Mouse (Mus musculus) layer of hippocampus, postnatal 10 days (tissue): Measurements from ENCODE around the gene Rnf157. TPM values are rescaled to one million over a fixed set of nuclear protein-coding genes. Genes with fewer than 3 reads are reported as not detected.
"Not testable (repeated sequence)": the region's sequence is repeated elsewhere in the genome, so short reads cannot be mapped to it uniquely, and the experiment has no call there.

Experiments
- DNase-seq, 2 experiments: peaks; one replicate each; pipeline ENCODE4 v3.0.0; 2021; ENCODE audit warnings: low spot score in 2 of 2
- total RNA-seq, 2 experiments: library from RNA; stranded (reverse); gene quantifications; 2 replicates each; pipeline ENCODE4 v1.2.3; 2021

The Rnf157 gene
- total RNA-seq, 2 experiments from 2014 or later, result 184 to 186 TPM

DNA sequence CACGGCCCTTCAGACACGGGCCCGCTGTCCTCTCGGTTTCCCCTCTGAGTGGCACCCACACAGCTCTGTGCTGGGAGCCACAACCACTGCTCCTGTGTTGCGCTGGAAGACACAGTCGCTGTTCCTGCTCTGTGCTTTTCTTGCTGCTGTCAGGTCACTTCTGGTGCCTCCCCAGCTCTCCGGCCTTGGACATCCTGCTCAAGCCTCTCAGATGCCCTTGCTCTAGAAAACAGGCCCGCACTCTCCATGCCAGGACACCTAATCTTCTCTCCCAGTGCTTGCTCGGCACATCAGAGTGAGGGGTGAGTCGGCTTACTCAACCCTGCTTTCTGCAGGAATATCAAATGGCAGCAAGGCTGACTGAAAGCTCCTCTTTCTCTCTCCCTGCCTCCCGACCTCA lies 28.7 kb downstream of the Rnf157 start:
- DNase-seq, result no peak

GRCm38 (mm10) chr11:116383070-116383469 lies 29.8 kb downstream of the Rnf157 start:
- DNase-seq, result not testable (repeated sequence)

GRCm38 (mm10) chr11:116380767-116381166 lies 32.1 kb downstream of the Rnf157 start:
- no peak for DNase-seq

DNA sequence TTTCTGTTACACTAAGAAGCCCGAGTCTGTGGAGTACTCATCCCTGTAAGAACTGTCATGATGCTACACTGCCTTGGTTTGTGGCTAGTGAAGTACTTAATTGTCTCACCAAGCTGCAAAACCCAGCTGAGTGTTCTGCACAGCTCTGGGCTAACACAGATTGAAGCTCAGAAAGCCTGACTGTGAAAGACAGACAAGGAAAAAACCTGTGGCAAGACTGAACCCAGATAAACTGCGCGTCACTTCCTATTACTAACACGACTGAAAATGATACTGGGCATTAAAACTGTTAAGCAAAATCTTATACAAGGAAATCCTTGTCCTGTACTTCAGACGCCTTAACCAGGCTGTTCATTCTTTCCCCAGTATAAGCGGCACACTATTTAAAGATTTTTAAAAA lies 33.3 kb downstream of the Rnf157 start:
- DNase-seq, result no peak

DNA sequence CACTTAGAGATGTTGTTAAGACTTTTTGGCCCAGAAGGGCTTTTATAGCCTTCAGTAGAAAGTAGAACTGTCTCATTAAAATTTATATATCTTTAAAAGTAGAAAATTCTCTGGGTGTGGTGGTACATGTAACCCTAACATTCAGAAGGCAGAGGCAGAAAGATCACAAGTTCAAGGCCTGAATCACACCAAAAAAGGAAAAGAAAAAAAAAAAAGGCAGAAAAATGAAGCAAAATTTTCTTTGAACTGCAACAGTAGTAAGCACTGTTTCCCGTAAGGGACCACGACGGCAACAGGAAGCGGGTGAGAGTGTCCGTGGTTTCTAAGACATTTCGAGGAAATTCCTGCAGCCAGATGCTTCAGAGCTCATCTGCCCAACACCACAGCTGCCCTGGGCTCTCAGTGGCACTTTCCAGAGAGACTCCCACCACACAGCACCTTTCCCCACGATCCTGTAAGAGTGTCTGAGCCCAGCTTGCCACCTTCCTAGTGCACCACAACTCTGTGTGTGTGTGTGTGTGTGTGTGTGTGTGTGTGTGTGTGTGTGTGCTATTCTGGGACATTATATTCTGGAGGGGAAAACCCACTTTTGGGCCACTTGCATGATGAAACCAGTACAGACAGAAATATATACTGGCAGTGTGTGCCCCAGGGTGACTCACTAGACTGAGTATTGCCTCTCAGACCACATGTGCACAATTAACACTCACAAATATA lies 35.7 kb downstream of the Rnf157 start:
- DNase-seq, result no peak

DNA sequence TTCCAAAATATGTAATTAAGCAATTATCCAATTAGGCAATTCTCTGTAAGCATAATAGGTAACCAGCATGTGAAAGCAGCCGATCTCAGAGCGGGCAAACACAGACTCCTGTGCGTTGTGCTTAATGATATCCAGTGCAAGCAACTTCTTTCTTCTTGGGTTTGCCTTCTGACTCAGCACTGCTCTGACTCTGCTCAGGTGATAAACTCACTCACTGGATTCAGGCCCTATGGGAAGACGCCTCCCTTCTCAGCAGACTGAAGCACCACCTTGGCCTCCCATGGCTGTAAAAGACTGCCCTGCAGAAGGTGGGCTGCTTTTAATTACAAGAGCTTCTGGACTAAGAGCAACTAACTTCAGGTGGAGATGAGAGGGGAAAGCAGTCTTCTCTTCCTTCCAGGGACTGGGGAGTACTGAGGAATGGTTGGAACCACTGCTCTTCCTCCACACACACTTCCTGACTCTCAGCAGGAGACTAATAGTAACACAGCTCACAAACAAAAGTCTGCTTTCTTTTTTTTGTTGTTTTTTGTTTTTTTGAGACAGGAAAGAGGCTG lies 40.9 kb downstream of the Rnf157 start:
- no peak for DNase-seq

DNA sequence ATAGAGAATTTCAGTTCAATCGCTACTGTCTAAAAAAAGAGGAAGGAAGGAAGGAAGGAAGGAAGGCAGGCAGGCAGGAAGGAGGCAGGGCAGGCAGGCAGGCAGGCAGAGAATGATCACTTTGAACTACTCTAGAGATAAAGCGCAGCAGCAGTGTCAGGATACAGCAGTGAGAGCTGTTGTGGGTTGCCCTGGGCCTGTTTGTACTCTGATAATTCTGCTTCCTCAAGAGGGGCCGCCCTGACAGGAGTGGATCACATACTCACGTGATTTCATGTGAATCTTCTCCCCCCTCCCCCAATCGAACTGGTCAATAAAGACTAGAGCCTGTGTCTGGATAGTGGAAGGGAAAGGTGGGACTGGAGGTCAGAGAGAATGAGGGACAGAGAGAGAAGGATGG lies 43.2 kb downstream of the Rnf157 start:
- DNase-seq, result no peak

DNA sequence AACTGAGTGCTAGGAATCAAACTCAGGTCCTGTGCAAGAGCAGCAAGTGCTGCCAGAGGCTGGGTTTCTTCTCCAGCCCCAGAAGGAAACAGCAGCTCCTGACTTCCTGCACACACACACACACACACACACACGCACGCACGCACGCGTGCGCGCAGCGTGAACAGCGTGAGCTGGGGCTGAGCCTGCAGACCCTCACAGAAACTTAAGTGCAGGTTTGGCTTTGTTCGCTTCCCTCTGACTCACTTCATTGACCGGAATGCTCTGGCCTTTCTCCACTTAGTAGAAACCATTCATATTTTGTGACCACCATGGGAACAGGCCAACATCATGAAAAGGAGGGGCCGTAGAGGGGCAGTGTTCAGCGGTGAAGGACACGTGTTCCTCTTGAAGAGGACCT lies 43.8 kb downstream of the Rnf157 start:
- DNase-seq, result no peak

- DNase-seq, result peak; percentile 84 to 87
These were observed 44.7 kb downstream of the Rnf157 start for GRCm38 (mm10) chr11:116368116-116368515.

DNA sequence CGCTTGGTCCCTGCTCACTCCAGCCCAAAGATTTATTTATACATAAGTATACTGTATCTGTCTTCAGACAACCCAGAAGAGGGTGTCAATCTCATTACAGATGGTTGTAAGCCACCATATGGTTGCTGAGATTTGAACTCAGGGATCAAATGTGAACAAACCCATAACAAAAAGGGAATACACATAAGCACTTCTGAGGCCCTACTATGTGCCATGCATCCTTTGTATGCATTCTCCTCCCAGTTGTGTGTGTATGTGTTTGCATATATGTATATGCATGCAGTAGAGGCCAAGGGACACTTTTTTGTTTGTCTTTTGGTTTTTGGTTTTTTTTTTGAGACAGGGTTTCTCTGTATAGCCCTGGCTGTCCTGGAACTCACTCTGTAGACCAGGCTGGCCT lies 46.2 kb downstream of the Rnf157 start:
- DNase-seq, result no peak

GRCm38 (mm10) chr11:116366124-116366523 lies 46.7 kb downstream of the Rnf157 start:
- no peak for DNase-seq

GRCm38 (mm10) chr11:116365432-116365831 lies 47.4 kb downstream of the Rnf157 start:
- no peak for DNase-seq

GRCm38 (mm10) chr11:116362015-116362414 lies 50.8 kb downstream of the Rnf157 start:
- no peak for DNase-seq

GRCm38 (mm10) chr11:116360915-116361314 lies 51.9 kb downstream of the Rnf157 start:
- not testable (repeated sequence) for DNase-seq

GRCm38 (mm10) chr11:116359652-116360051 lies 53.2 kb downstream of the Rnf157 start:
- no peak for DNase-seq

- DNase-seq, result no peak
These were observed 53.8 kb downstream of the Rnf157 start for GRCm38 (mm10) chr11:116358926-116359637.

- no peak for DNase-seq
These were observed 58.3 kb downstream of the Rnf157 start for GRCm38 (mm10) chr11:116354521-116354920.

- no peak for DNase-seq
These were observed 59.3 kb downstream of the Rnf157 start for GRCm38 (mm10) chr11:116353535-116353934.

DNA sequence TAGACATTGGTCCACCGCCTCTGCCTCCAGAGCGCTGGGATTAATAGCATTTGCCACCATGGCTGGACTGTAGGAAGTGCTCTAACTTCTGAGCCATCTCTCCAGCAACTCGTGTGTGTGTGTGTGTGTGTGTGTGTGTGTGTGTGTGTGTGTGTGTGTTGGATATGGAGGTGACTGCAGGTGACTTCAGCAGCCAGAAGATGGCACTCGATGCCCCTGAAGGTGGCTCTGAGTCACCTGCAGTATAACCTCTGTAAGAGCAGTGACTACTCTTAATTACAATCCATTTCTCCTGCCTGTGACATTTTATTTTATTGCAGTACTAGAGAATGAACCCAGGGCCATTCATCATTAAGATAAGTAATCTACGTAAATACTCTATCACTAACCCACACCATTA lies 61.5 kb downstream of the Rnf157 start:
- DNase-seq, result no peak

- DNase-seq, result no peak
These were observed 64.9 kb downstream of the Rnf157 start for GRCm38 (mm10) chr11:116347955-116348354.

DNA sequence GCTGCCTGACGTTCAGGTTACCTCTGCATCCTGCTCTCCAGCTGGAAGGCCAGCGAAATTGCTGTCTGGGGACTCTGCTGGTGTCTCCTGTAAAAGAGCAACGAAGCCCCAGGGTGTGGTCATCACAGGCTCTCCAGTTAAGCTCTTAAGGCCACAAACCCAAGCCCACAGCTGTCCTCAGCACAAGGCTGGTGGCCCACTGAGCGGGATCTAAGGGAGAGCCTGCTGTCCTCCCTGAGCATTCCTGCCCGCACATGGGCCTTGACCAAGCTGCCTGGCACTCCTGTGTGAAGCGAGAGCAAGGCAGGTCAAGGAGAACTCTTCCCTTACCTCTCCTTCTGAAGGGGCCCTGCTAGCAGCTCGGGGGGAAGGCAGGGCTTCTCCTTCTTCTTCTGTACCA lies 65.8 kb downstream of the Rnf157 start:
- DNase-seq, result no peak

DNA sequence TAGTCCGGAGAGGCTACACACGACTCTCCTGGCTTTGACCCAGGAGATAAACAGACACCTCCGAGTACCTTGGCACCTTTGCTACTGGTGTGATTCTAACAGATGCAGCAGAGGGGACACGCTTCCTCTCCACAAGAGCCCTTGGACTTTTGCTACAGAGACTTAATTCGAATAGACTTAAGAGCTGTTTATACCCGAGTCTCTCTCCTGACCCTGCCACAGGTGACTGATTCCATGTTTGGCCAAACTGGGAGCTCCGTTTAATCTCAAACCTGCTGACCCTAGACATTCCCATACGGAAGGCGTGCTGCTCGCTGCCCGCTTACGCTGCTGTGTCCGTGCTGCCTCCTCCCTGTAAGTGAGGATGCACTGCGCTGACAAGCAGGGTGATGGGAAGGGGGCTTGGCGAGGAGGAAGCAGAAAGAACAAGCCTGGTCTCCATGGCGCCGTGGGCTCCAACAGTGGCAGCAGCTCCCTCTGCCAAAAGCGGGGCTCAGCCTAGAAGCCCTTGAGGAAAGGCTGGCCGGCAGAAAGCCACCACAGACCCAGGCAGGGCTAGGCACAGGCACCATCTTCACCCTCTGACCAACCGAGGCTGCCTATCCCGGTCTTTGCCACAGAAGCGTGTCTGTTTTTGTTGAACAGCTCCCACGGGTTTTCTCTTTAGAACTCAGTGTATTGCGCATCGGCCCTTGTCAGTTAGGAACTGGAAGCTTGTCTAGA lies 70.6 kb downstream of the Rnf157 start:
- DNase-seq, result peak; percentile 53 to 64
